24 mouse cellular contexts compared by ENCODE assay signal in the genomic region with DNA sequence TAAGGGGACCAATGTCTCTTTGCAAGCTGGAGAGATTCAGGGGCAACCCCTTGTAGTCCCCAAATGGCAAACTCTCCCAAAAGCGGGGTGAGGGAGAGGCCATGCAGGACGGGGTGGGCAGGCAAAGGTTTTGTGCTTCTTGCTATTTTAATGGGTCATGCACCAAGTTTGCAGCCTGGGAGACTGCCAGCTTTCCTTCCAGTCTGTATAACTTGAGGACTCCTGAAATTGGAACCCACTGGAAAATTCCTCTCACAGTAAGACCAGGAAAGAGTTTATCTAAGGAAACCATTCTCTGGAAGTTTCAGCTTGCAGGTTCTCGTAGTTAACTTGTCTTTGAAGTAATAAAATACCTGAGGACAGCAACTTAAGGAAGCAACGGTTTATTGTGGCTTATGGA.
"Had no signal": no experiment of that assay in that cellular context is flagged by ENCODE, and none has a peak within 500 bp of the region (broad histone marks: within the 10 kb centered on the region; RNA-seq: fewer than 3 reads in every experiment).

No protein-coding gene starts in this region.

- H3K4me1 ChIP-seq: heart, embryonic 13.5 days; heart, embryonic 15.5 days; kidney, embryonic 15.5 days; liver, embryonic 12.5 days had no signal

- DNase-seq: heart, adult 11 months; heart, adult 2 months; heart, postnatal 14 days; heart, postnatal 36 days; kidney, adult 11 months; kidney, adult 2 months; kidney, adult 9 months; kidney, postnatal 36 days; layer of hippocampus, adult 9-11 months; layer of hippocampus, postnatal 36 days; left cerebral cortex, postnatal 4 days had no signal

- ATAC-seq: hindbrain, postnatal 0 days; intestine, embryonic 16.5 days; liver, embryonic 12.5 days had no signal

- H3K4me3 ChIP-seq: heart, adult 2 months; heart, embryonic 13.5 days; heart, embryonic 15.5 days; hindbrain, embryonic 13.5 days; hindbrain, embryonic 15.5 days; kidney, embryonic 15.5 days; limb, embryonic 12.5 days; limb, embryonic 15.5 days; liver, embryonic 12.5 days had no signal

- H3K9me3 ChIP-seq: heart, embryonic 13.5 days; heart, embryonic 15.5 days; hindbrain, embryonic 13.5 days; hindbrain, embryonic 15.5 days; kidney, embryonic 15.5 days; limb, embryonic 12.5 days; limb, embryonic 15.5 days; liver, embryonic 12.5 days had no signal

- H3K27me3 ChIP-seq: heart, embryonic 13.5 days; heart, embryonic 15.5 days; hindbrain, embryonic 15.5 days; kidney, embryonic 15.5 days; limb, embryonic 12.5 days had no signal

- H3K36me3 ChIP-seq: heart, embryonic 13.5 days; heart, embryonic 15.5 days; hindbrain, embryonic 13.5 days; hindbrain, embryonic 15.5 days; kidney, embryonic 15.5 days; limb, embryonic 12.5 days; limb, embryonic 15.5 days; liver, embryonic 12.5 days had no signal

- H3K9ac ChIP-seq: heart, embryonic 13.5 days; heart, embryonic 15.5 days; hindbrain, embryonic 13.5 days; hindbrain, embryonic 15.5 days; kidney, embryonic 15.5 days; limb, embryonic 12.5 days; limb, embryonic 15.5 days; liver, embryonic 12.5 days; liver, embryonic 14.5 days had no signal

- H3K27ac ChIP-seq: heart, adult 2 months; heart, embryonic 13.5 days; heart, embryonic 15.5 days; hindbrain, embryonic 13.5 days; hindbrain, embryonic 15.5 days; hindbrain, postnatal 0 days; kidney, embryonic 15.5 days; kidney, postnatal 0 days; limb, embryonic 12.5 days; limb, embryonic 15.5 days; liver, embryonic 12.5 days; liver, embryonic 14.5 days had no signal

- H3K4me2 ChIP-seq: heart, embryonic 11.5 days; heart, embryonic 13.5 days; heart, embryonic 15.5 days; hindbrain, embryonic 13.5 days; hindbrain, embryonic 15.5 days; kidney, embryonic 15.5 days; limb, embryonic 12.5 days; limb, embryonic 15.5 days; liver, embryonic 12.5 days had no signal
